Mouse (Mus musculus) layer of hippocampus, adult 6 months (tissue): ENCODE data around the gene Adprm. TPM values are rescaled to one million over a fixed set of nuclear protein-coding genes. Genes with fewer than 3 reads are reported as not detected.

Experiments
- long read RNA-seq, 2 experiments: library from polyadenylated mRNA; unstranded; transcript quantifications; one replicate each; pipeline ENCODE4 v2.0.0; 2019 to 2020
- microRNA-seq: library from miRNA; unstranded; fragments of <30 nt; microRNA quantifications from one replicate; pipeline ENCODE4 v1.2.0, GENCODE M21; 2020
- polyA plus RNA-seq: library from polyadenylated mRNA; unstranded; fragments of <200 nt; fragmentation: Nextera tagmentation; gene quantifications from 2 replicates; pipeline ENCODE4 v1.2.3, GENCODE M21; 2021

Adprm gene
- 24.3 and 25.0 TPM in 2 replicates for polyA plus RNA-seq
- long read RNA-seq, experiment 1, transcript Adprm-201 (5 exons, 1,283 nt), result major isoform, 31 of 41 reads
- long read RNA-seq, experiment 1, partial matches to known transcripts, result 0 of 41 reads
- long read RNA-seq, experiment 1, other reads (novel, unspliced or antisense), result 7 of 41 reads
- long read RNA-seq, experiment 2, transcript Adprm-204 (5 exons, 1,531 nt), result minor isoform, 9 of 93 reads
- long read RNA-seq, experiment 2, transcript Adprm-201 (5 exons, 1,283 nt), result major isoform, 46 of 93 reads
- long read RNA-seq, experiment 2, partial matches to known transcripts, result 8 of 93 reads
- long read RNA-seq, experiment 2, other reads (novel, unspliced or antisense), result 30 of 93 reads

GRCm38 (mm10) chr11:67052321-67052952 is at the start of gene Adprm, which contains the start of gene Sco1:
Gene Adprm (minus strand): TSS chr11:67052594.
Gene Sco1 (plus strand): TSS chr11:67052670.

GRCm38 (mm10) chr11:67078000-67078399 is 25.6 kb upstream of the Adprm start, which contains the start of gene Myh3:
Gene Myh3 (plus strand): TSS chr11:67078300.

GRCm38 (mm10) chr11:67024867-67025477 is 27.4 kb downstream of the Adprm start, which contains the start of gene Tmem220:
Gene Tmem220 (plus strand): TSS chr11:67025154.

Small RNAs within 50 kb of the gene (microRNA-seq; reads per million reads assigned to microRNA genes)
- not detected for gene Mir6923

Other genes with a start within 250 kb of the Adprm start
- 0.45 and 0.51 TPM in 2 replicates for gene Pirt, start 140.6 kb downstream of the Adprm start, polyA plus RNA-seq
- not detected in 2 replicates for gene Tmem238l, start 96.0 kb downstream of the Adprm start, polyA plus RNA-seq
- gene Tmem220, start 27.4 kb downstream of the Adprm start, polyA plus RNA-seq, result 1.9 and 3.3 TPM in 2 replicates
- gene Sco1, start 76 bp upstream of the Adprm start, polyA plus RNA-seq, result 2.5 and 4.2 TPM in 2 replicates
- gene Myh3, start 25.7 kb upstream of the Adprm start, polyA plus RNA-seq, result 0.45 and 0.60 TPM in 2 replicates
- gene Myh2, start 118.4 kb upstream of the Adprm start, polyA plus RNA-seq, result 0.04 and 0.06 TPM in 2 replicates
- 0.08 and 0.09 TPM in 2 replicates for gene Myh1, start 147.5 kb upstream of the Adprm start, polyA plus RNA-seq
- gene Myh4, start 185.4 kb upstream of the Adprm start, polyA plus RNA-seq, result 0.05 TPM in 2 replicates
- gene Myh8, start 224.5 kb upstream of the Adprm start, polyA plus RNA-seq, result 0.16 and 0.26 TPM in 2 replicates